Mouse (Mus musculus): Measurements from ENCODE around the gene Cd160.

Cd160 gene

DNA sequence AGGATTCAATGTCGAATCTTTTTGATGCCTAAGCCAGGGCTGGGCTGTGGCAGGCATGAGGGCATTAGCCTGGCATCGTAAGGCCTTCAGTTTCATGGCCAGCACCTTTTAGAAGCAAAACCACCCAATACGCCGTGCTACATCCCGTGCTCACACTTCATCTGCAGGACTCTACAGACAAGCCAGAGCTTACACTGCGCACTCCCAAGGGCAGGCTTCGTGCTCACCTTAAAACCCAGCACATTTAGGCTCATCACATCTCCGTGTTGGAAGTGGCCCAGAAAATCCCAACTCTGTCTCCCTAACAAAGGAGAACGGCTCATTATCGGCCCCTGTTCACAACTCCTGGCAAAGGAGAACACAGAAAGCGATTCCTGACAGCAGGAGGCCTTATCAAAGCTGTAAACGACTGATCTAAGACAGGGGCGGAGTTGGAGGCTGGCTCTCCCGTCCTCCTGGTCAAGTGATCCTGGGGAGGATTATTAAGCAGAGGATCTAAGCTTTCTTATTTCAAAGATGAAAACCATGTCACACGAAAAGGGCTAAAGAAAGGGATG lies 765 bp downstream of the Cd160 start:
- DNase-seq (ENCODE audit: low read depth): no peak

DNA sequence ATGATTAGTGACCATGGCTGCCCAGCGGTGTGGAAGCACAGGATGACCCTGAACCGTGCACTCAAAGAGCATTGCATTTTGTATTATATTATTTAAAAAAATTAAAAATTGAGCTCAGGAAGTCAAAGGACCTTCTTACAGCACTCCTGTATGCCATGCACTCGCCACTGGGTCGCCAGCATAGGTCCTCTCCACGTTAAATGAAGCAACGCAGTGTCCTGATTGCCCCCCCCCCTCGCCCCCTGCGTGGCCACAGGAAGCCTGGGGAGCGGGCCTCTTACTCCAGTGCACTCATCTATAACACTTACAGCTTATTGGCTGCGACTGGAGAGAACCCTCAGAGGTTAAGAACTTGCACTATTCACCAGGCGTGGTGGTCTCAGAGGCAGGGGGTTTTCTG lies 3.9 kb downstream of the Cd160 start:
- no peak for DNase-seq (ENCODE audit: low read depth)

DNA sequence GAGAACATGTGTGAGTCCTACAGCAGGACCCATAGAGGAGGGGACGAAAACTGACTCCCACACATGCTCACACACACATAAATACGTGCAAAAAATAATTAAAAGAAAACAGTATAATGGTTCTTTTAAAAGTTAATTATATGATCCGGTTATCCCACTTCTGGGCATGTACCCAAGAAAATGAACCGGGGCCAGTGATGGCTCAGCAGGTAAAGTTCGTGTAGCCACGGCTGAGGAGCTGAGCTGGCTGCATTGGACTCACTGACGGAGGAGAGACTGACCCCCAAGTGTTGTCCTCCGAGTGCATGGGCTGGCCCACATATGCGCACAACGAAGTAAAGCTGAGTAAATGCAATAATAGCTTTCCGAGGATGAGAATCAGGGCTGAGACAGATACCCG lies 4.5 kb downstream of the Cd160 start:
- DNase-seq (ENCODE audit: low read depth): no peak

DNA sequence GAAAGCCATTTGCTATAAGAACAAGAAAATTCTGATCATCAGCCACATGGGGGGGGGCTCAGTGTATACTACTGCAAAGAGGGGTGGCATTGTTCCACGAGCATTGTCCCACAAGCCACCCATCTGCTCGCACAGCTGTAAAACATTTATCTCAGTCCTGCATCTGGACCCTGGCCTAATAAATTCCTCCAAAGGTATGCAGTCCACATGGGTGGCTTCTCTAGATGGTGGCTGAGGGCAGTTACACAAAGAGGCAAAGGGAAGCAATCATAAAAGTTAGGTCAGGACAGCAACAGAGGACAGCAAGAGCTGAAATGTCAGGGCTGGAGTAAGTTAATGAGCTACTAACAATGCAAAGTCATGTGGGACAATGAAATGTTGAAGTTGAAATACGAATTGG lies 5.5 kb downstream of the Cd160 start:
- no peak for DNase-seq (ENCODE audit: low read depth)

DNA sequence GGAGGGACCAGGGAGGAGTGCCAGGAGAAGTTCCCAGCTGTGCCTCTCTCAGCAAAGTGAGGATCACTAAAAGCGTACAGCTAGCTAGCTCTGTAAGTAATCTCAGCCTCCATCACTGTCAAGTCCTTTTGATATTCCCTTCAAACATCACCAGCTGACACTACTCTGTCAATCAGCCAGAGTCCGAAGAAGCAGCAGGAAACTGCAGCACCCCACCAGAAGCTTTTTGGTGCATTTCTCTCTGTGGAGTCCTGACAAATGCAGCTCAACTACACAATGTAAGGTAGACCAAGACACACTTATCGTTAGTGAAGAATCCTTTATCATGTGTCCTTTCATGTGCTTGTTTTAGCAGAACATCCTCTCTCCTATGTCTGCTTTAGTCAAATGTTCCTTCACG lies 7.6 kb downstream of the Cd160 start:
- DNase-seq (ENCODE audit: low read depth): no peak

DNA sequence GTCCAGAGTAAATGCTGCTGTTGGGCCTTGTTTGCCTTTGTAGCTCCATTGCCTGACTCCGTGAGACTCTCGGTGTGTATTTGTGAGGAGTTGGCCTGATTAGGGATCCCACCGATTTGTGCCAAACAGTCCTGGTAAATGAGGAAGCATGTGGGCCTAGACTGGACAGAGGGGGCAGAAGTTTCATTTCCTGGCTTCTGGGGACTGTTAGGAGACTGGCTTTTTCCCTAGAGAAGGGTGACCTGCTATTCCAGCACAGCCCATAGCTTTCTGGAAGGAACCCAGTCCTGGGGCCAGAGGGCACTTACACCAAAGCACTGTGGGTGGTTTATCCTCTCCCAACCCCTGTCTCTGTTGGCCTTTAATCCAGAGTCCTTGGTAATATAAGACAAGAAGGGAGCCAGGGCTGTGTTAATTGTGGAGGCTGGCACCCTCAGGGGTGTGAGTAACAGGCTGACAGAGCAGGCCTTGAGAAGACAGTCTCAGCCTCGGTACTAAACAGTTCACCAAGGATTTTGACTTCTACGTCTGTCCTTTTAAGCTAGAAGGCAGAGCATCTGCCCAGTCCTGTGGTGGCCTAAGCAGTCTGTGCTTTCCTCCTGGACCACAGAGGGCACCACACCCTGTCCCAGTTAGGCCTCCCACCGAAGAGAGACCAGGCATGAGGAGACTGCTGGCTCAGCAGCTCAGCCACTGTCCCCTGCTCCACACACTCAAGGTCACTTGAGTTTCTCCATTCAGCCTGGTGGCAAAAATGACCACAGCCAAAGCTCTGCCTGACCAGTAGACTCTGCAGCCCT lies 8.8 kb downstream of the Cd160 start:
- DNase-seq (ENCODE audit: low read depth): no peak

DNA sequence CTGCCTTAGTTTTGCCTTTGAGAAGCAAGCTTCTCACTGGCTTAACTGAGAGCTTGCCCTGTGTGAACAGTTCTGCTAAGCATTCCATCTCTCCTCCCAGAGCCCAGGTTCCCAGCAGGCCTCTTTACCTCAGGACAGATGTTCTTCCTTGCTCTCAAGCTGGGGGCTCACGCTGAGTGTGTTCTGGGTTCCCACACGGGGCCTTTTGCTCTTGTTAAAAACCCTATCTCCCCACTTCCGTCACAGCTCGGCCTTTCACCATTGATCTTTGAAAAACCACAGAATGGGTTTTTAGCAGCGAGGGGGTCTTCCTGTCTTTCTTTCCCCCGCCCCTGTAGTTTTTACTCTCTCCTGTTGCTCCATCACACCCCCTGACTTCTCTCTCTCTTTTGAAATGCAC lies 14.8 kb downstream of the Cd160 start:
- DNase-seq (ENCODE audit: low read depth): no peak

DNA sequence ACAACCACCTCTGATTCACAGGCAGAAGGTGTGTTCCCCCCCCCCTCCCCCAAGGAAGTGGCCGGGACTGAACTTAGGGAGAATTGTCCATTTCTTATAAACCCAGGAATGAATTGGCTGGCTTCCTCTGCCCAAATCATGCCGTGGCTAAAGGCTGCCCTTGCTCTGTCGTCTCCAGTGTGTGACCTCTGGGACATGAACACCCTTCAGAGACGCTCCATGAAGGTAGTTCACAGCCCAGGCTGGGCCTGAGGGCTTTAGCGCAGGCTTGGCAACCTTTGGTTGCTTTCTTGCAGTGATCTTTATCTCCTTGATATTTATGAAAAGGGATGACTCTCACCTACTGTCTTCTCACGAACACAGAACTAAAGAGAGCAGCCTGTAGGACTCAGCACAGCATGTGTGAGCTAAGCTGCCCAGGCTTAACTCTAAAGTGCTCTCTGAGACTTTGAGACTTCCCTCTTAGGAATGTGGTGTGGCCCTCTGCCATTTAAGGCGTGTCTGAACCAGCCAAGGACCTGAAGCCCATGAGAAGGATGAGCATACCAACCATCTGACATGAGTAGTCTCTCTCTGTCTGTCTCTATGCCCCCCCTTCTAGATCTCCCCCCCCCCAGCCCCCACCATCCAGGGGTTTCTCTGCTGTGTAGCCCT lies 15.4 kb downstream of the Cd160 start:
- DNase-seq (ENCODE audit: low read depth): no peak

DNA sequence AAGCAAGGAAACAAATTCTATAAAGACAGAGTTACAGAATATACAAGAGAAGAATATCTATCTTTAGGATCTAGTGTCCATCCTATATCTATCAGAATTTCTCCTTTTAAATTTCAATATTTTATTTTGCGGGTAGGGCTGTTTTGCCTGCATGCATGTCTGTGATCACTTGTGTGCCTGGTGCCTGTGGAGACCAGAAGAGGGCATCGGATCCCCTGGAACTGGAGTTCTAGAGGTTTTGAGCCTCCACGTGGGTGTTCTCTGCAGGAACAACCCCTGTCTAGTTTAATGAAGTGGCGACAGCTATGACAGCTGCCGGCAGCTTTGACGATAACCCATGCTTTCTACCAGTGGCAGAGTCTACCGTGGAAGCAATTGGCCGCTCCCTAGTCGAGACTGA lies 16.0 kb downstream of the Cd160 start:
- peak; percentile 28 for DNase-seq (ENCODE audit: low read depth)

DNA sequence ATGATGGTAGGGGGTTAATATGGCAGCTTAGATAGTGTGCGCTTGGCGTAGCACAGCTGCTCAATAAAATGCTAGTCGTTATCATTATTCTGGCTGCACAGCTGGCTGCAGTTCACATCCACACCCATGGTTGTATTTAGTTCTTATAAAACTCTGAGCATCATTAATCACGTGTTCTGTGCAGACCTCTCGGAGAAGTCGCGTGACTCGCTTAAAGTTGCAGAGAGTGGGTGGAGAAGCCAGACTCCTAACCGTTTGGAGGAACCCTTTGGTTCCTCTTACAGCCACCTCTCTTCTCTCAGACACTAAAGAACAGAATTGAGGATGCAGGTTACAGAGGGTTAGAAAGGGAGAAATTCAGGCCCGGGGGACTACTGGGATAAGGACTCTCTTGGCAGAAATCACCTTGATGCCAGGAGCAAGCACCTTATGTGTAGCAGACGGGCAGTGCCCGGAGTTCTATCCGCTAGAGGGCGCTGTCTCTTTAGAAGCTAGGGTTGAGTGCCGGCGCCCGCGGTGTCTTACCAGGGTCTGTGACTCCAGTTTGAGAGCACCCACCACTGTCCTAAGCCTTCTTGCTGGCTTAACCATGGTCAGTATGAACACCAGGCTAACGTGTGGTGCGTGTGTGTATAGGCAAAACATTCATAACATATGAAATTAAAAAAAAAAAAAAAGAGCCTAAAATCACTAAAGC lies 16.6 kb downstream of the Cd160 start:
- DNase-seq (ENCODE audit: low read depth): peak; percentile 75

DNA sequence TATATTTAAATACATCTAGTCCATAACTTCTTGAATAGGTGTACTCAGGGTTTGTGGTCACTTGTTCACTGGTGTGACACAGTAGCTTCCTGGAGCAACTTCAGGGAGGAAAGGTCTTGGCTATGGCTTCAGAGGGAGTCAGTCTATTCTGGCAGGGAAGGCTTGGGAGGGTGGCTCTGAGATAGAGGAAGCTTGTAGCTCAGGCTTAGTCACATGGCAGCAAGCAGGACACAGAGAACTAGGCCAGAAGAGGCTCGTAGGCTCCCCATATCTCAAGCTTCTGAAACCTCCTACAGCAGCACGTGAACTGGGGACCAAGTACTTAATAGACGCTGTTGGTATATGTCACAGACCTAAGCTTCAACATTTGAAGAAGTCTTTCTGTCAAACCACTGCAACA lies 17.9 kb downstream of the Cd160 start:
- DNase-seq (ENCODE audit: low read depth): no peak

DNA sequence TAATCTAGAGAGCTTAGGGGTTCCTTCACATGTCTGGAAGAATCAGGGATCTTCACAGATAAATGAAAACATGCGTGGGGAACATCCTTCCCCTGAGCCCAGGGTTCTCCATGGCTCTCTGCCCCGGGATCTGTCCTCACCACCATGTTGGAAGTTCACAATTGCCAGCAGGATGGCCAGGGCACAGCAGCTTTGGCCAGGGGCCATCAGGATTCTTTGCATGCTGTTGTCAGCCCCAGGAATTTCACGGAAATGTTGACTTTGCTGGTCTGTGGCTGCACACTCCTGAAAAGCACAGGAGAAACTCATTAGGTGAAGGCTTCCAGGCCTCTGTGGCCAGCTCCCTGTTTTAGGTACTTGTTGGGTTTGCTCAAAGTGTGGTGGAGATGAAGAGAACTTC lies 20.5 kb downstream of the Cd160 start:
- no peak for DNase-seq (ENCODE audit: low read depth)

DNA sequence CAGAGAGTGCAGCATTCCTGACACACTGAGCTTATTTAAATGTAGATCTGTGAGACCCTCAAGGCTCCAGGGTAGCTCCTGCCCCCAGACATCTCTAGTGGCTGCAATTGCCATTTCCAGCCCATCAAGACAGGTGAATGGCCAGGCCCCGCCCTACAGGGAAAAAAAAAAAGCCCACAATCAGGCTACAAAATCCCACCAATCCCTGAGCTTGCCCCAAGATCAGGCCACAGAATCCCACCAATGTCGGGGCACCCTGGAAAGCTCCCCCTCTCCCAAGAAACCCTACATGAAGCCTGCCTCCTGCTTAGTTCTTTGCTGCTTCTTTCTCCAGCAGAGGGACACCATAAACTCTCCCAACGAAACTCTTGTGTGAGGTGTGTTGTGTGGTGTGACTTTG lies 21.0 kb downstream of the Cd160 start:
- DNase-seq (ENCODE audit: low read depth): no peak

DNA sequence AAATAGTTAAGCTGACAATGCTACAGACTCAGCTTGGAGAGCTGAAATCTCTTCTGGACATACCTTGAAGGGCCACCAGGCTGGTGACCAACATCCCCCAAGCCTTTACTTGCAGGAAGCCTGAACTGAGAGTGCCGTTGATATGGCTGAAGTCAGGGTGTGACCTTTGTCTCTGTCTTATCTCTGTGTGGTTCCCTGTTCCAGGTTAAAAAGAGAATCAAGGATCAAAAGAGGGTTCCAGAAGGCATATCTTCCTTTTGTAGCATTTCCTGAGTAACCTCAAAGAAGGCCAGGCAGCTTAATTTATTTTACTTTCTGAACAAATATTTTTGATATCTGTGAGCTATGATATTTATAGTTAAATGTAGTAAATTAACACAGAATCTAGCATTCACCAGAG lies 26.9 kb downstream of the Cd160 start:
- DNase-seq (ENCODE audit: low read depth): no peak

DNA sequence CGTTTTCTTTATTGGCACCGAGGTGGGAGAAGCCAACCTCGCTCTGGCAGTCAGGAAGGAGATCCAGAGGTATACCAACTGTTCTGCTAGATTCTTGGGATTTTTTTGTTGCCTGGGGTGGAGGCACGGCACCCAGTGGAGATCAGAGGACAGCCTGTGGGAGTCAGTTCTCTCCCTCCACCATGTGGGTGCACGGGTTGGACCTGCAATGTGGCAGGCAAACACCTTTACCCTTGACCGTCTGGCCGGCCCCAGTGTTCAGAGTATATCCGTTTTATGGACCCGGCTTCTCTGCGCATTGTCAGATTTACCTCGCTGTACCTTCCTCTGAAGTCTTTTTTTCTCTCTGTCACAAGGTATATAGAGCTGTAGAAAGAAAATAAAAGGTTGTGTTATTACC lies 28.9 kb downstream of the Cd160 start:
- no peak for DNase-seq (ENCODE audit: low read depth)

DNA sequence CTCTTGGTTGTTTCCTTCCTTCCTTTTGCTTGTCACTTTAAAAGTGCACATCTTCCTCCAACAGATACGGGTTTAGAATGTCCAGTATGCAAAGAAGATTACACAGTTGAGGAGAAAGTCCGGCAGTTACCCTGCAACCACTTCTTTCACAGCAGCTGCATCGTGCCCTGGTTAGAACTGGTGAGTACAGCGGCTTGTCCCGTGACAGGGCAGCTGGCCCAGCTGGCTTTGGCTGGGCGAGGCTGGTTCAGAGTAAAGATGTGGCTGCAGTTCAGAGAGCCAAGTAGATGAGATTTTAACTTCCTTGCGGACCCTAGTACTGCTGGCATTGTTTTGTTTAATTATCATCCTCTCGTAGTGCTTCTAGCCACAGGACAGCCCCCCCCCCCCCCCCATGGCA lies 40.6 kb downstream of the Cd160 start:
- DNase-seq (ENCODE audit: low read depth): no peak

DNA sequence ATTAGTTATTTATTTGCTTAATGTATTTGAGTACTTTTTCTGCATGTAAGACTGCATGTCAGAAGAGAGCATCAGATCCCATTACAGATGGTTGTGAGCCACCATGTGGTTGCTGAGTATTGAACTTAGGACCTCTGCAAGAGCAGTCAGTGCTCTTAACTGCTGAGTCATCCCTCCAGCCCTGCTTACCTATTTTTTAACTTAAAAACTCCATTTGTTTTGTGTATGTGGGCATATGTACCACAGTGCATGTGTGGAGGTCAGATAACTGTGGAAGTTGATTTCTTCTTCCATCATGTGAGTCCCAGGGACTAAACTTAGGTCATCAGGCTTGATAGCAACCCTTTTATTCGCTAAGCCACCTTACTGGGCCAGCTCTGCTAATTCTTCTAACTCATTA lies 41.4 kb downstream of the Cd160 start:
- no peak for DNase-seq (ENCODE audit: low read depth)

DNA sequence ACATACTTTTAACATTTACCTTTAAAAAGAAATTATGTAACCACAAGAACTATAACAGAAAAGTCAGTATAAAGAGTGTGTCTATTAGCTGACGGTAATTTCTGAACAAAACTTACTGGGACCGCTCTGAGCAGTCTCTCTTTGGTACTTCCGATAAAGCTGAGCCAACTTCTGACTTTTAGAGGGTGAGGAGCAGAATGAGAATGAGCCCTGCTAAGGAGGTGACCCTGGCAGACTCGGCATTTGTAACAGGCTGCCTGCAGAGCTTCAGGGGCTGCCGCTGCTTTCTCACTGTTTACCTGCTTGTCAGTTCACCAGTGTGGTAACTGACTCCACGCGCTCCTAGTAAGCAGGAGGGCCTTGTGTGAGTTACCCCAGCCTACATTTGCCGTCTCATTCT lies 46.9 kb downstream of the Cd160 start:
- DNase-seq (ENCODE audit: low read depth): no peak

DNA sequence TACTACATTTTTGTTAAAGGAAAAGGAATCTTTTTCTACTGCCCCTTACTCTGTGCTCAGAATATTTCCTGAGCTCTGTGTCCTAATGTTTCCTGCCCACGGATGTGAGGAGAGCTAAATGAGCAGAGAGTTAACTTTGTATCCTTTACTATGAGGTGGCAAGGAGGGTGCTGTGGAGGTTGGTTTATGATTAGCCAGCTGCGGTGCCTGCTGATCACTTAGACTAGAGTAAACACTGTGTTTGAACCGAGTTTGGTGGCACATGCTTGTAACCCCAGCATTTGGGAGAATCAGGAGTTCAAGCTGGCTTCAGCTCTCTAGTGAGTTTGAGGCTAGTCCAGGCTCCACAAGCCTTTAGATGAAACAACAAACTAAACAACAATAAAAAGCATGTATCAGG lies 52.0 kb downstream of the Cd160 start:
- no peak for DNase-seq (ENCODE audit: low read depth)

DNA sequence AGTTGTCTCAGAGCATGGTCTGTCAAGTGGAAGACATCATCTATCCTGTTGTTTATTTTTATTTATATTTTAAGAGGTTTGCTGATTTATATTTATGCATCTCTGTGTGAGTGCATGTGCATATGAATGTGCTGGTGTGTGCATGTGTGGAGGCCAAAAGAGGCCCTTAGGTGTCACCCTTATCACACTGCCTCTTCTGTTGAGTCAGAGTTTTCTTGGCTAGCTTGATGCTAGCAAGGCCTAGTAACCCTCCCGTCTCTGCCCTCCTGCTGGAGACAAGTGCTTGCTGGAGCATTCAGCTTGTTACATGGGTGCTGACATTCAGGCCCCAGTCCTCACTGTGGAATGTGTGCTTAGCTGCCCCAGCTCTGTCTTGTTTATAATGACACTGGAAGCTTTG lies 56.2 kb downstream of the Cd160 start:
- DNase-seq (ENCODE audit: low read depth): no peak

DNA sequence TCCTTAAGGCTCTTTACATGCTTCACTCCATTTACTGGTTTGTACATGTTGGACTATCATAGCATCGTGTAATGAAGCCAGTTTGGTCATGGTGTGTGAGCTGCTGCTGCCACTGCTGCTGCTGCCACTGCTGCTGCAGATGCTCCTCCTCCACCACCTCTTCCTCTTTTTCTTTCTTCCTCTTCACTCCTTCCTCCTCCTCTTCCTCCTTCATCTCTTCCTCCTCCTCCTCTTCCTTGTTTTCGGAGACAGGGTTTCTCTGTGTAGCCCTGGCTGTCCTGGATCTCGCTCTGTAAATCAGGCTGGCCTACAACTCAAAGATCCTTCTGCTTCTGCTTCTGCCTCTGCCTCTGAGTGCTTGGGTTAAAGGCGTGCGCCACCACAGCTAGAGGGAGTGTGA lies 59.2 kb downstream of the Cd160 start:
- no peak for DNase-seq (ENCODE audit: low read depth)

DNA sequence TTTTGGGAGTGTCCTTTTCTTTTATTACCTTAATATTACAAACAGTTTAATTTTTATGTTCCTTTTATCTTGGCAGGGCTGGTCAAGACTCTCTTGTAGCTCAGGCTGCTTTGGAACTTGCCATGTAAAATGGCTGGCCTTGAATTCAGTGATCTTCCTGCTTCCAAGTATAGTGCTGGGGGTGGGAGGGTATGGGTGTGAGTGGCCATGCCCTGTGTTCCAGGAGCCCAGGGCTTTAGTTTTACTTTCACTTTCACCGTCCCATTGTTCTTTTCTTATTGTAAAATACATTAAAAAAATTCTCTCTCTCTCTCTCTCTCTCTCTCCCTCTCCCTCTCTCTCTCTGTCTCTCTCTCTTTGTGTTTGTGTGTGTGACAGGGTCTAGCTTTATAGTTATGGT lies 64.6 kb downstream of the Cd160 start:
- DNase-seq (ENCODE audit: low read depth): no peak

DNA sequence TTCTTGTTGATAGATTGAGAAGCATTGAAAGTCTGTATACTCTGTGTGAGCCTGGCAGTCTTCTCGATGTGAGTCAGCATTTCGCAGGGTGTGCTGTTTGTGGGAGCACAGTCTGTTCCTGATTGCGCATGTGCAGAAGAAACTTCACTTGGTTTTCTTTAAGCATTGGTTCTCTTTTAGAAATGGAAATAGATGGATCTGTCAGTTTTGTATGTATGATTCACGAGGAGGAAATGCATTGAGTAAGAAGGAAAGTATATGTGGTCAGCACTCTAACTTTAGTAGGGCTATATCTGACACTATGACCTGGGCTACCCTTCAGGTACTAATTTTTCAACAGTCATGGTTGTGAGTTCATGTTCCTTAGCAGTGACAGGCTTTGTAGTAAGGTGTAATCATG lies 69.5 kb downstream of the Cd160 start:
- peak; percentile 20 for DNase-seq (ENCODE audit: low read depth)
